Mouse (Mus musculus) leukemia stem cell, adult 10-12 weeks (primary cell): Measurements from ENCODE around the gene Gnpnat1. TPM values are rescaled to one million over a fixed set of nuclear protein-coding genes. Genes with fewer than 3 reads are reported as not detected.

ENCODE experiments used
- polyA plus RNA-seq: library from polyadenylated mRNA; stranded (reverse); fragments of >175 nt; gene quantifications from 2 replicates; pipeline ENCODE4 v1.2.3, GENCODE M21; 2012; ENCODE audit warnings: low replicate concordance

Gene Gnpnat1
- 1.1 and 6.8 TPM in 2 replicates for polyA plus RNA-seq

GRCm38 (mm10) chr14:45404813-45405212, at the start of gene Gnpnat1:
Gene Gnpnat1 (minus strand): TSS chr14:45404913.

GRCm38 (mm10) chr14:45350931-45351859, 53.5 kb downstream of the Gnpnat1 start, which contains the start of gene Styx:
Gene Styx (plus strand): TSS chr14:45351093.

GRCm38 (mm10) chr14:45329589-45330181, 75.0 kb downstream of the Gnpnat1 start, which contains the start of gene Psmc6:
Gene Psmc6 (plus strand): TSS chr14:45329788.

Other genes with a start within 250 kb of the Gnpnat1 start
- 0.42 and 1.5 TPM in 2 replicates for gene Gpr137c, start 185.2 kb downstream of the Gnpnat1 start, polyA plus RNA-seq
- 0.23 and 4.6 TPM in 2 replicates for gene Txndc16, start 184.6 kb downstream of the Gnpnat1 start, polyA plus RNA-seq
- gene Ero1l, start 86.1 kb downstream of the Gnpnat1 start, polyA plus RNA-seq, result 1.3 and 3.3 TPM in 2 replicates
- 2.4 and 6.9 TPM in 2 replicates for gene Psmc6, start 75.1 kb downstream of the Gnpnat1 start, polyA plus RNA-seq
- 313 and 314 TPM in 2 replicates for gene Styx, start 53.8 kb downstream of the Gnpnat1 start, polyA plus RNA-seq
- 0.10 and 0.21 TPM in 2 replicates for gene Fermt2, start 125.2 kb upstream of the Gnpnat1 start, polyA plus RNA-seq